ENCODE assay signal across 8 mouse cellular contexts in genomic region chr8:124898251-124898905, GRCm38 (mm10). TPM values are rescaled to one million over a fixed set of nuclear protein-coding genes. Genes with fewer than 3 reads are reported as not detected.
A peak's percentile ranks its signal among the peaks of the same experiment; 100 is the strongest.
DNase-seq lines count a peak whose midpoint lies in the region; ATAC-seq and TF ChIP-seq lines count a peak whose summit lies in the region.

No protein-coding gene starts in this region.

- peak overlapping the region; percentile 89 for H3K4me2 ChIP-seq in lung, embryonic 16.5 days (ENCODE audit: low read depth, low read length)
- H3K4me2 ChIP-seq in embryonic facial prominence, embryonic 11.5 days (ENCODE audit: low read depth, low read length), result peak overlapping the region; percentile 99
- peak overlapping the region; percentile 93 for H3K4me2 ChIP-seq in hindbrain, embryonic 16.5 days (ENCODE audit: low read length)
- H3K4me2 ChIP-seq in midbrain, postnatal 0 days (ENCODE audit: low read depth, low read length, poor library complexity, severe bottlenecking), result peak overlapping the region; percentile 91

- no peak overlapping the region for H3K27ac ChIP-seq in lung, embryonic 16.5 days (ENCODE audit: low read length)
- H3K27ac ChIP-seq in embryonic facial prominence, embryonic 11.5 days (replicated peaks; ENCODE audit: low read depth, low read length), result peak overlapping the region; percentile 49; the same call in 1 of the 2 replicates
- peak overlapping the region; percentile 74; the same call in 1 of the 2 replicates for H3K27ac ChIP-seq in hindbrain, embryonic 16.5 days (ENCODE audit: low read depth, low read length)
- H3K27ac ChIP-seq in midbrain, postnatal 0 days (ENCODE audit: low read depth, low read length), result peak overlapping the region; percentile 91

- TF ChIP-seq CTCF in midbrain, postnatal 0 days (IDR thresholded peaks at IDR 0.05), result no peak

- DNase-seq in lung, adult 18-20 months, result no peak
- no peak for DNase-seq in embryonic facial prominence, embryonic 11.5 days (ENCODE audit: low spot score)
- DNase-seq in midbrain, postnatal 0 days (ENCODE audit: low spot score), result no peak
- no peak for DNase-seq in layer of hippocampus, postnatal 36 days
- no peak for DNase-seq in kidney, postnatal 4 days
- no peak for DNase-seq in layer of hippocampus, adult 9-10 months (ENCODE audit: low spot score)

- H3K4me1 ChIP-seq in lung, embryonic 16.5 days (replicated peaks; ENCODE audit: control insufficient read depth, insufficient read depth, low read length), result peaks cover 24% of the 10 kb centered on the region
- H3K4me1 ChIP-seq in embryonic facial prominence, embryonic 11.5 days (ENCODE audit: control insufficient read depth, insufficient read depth, low read length), result peaks cover 8% of the 10 kb centered on the region
- peaks cover 31% of the 10 kb centered on the region for H3K4me1 ChIP-seq in hindbrain, embryonic 16.5 days (ENCODE audit: control insufficient read depth, insufficient read depth, low read depth, low read length)
- peaks cover 11% of the 10 kb centered on the region for H3K4me1 ChIP-seq in midbrain, postnatal 0 days (ENCODE audit: insufficient read depth, low read length)

- WGBS in lung, embryonic 16.5 days, result 3% methylated on average over 31 of the region's 31 CpGs
- 8% methylated on average over 31 of the region's 31 CpGs for whole genome bisulfite sequencing in embryonic facial prominence, embryonic 11.5 days
- 7% methylated on average over 29 of the region's 31 CpGs for WGBS in hindbrain, embryonic 16.5 days
- 7% methylated on average over 31 of the region's 31 CpGs for WGBS in midbrain, postnatal 0 days

- H3K4me3 ChIP-seq in lung, embryonic 16.5 days (ENCODE audit: low read length), result peak overlapping the region; percentile 95
- H3K4me3 ChIP-seq in embryonic facial prominence, embryonic 11.5 days (ENCODE audit: low read depth, low read length), result peak overlapping the region; percentile 93
- H3K4me3 ChIP-seq in hindbrain, embryonic 16.5 days (ENCODE audit: low read length), result peak overlapping the region; percentile 97
- H3K4me3 ChIP-seq in midbrain, postnatal 0 days (ENCODE audit: low read depth, low read length), result peak overlapping the region; percentile 76

- H3K9ac ChIP-seq in lung, embryonic 16.5 days (ENCODE audit: low read length), result peak overlapping the region; percentile 89
- peak overlapping the region; percentile 65 for H3K9ac ChIP-seq in embryonic facial prominence, embryonic 11.5 days (replicated peaks; ENCODE audit: low read length)
- H3K9ac ChIP-seq in hindbrain, embryonic 16.5 days (ENCODE audit: low read depth, low read length), result peak overlapping the region; percentile 75
- H3K9ac ChIP-seq in midbrain, postnatal 0 days (replicated peaks; ENCODE audit: low read length, poor library complexity, severe bottlenecking), result peak overlapping the region; percentile 87

- no peak for ATAC-seq in lung, embryonic 16.5 days (ENCODE audit: low read depth)
- peak; percentile 7; the same call in 1 of the 2 replicates for ATAC-seq in embryonic facial prominence, embryonic 11.5 days (replicated peaks; ENCODE audit: insufficient number of reproducible peaks, low FRiP score, low TSS enrichment, low read depth)
- peak; percentile 25 for ATAC-seq in hindbrain, embryonic 16.5 days
- ATAC-seq in midbrain, postnatal 0 days (ENCODE audit: low FRiP score), result no peak

- no peaks in the 10 kb centered on the region for H3K9me3 ChIP-seq in lung, embryonic 16.5 days (ENCODE audit: control insufficient read depth, low read length)
- no peaks in the 10 kb centered on the region for H3K9me3 ChIP-seq in embryonic facial prominence, embryonic 11.5 days (replicated peaks; ENCODE audit: control insufficient read depth, low read length)
- no peaks in the 10 kb centered on the region for H3K9me3 ChIP-seq in hindbrain, embryonic 16.5 days (ENCODE audit: control insufficient read depth, low read length)
- no peaks in the 10 kb centered on the region for H3K9me3 ChIP-seq in midbrain, postnatal 0 days (ENCODE audit: low read length)

- peaks cover 35% of the 10 kb centered on the region for H3K36me3 ChIP-seq in lung, embryonic 16.5 days (ENCODE audit: control insufficient read depth, insufficient read depth, low read length)
- peaks cover 3% of the 10 kb centered on the region; the same call in 1 of the 2 replicates for H3K36me3 ChIP-seq in embryonic facial prominence, embryonic 11.5 days (replicated peaks; ENCODE audit: control insufficient read depth, insufficient read depth, low read depth, low read length)
- peaks cover 36% of the 10 kb centered on the region for H3K36me3 ChIP-seq in hindbrain, embryonic 16.5 days (ENCODE audit: control insufficient read depth, insufficient read depth, low read length)
- peaks cover 37% of the 10 kb centered on the region for H3K36me3 ChIP-seq in midbrain, postnatal 0 days (ENCODE audit: insufficient read depth, low read length)

- H3K27me3 ChIP-seq in lung, embryonic 16.5 days (ENCODE audit: control insufficient read depth, insufficient read depth, low read depth, low read length), result no peaks in the 10 kb centered on the region
- no peaks in the 10 kb centered on the region for H3K27me3 ChIP-seq in embryonic facial prominence, embryonic 11.5 days (ENCODE audit: control insufficient read depth, insufficient read depth, low read length)
- H3K27me3 ChIP-seq in hindbrain, embryonic 16.5 days (replicated peaks; ENCODE audit: control insufficient read depth, insufficient read depth, low read length), result no peaks in the 10 kb centered on the region
- H3K27me3 ChIP-seq in midbrain, postnatal 0 days (ENCODE audit: insufficient read depth, low read length), result no peaks in the 10 kb centered on the region

RNA-seq across cellular contexts. Expression of gene Sprtn, which starts 0.7 kb away (rescaled TPM):
- polyA plus RNA-seq in lung, embryonic 16.5 days (2015; fragmentation: Nextera tagmentation; extraction: Ambion mirVana), result 9.1 and 9.6 TPM in 2 replicates
- 9.4 and 9.8 TPM in 2 replicates for polyA plus RNA-seq in embryonic facial prominence, embryonic 11.5 days (2014; fragmentation: Nextera tagmentation; extraction: Ambion mirVana)
- 5.9 and 8.1 TPM in 2 replicates for polyA plus RNA-seq in hindbrain, embryonic 16.5 days (2015; fragmentation: Nextera tagmentation; extraction: Ambion mirVana)
- 13.9 and 17.1 TPM in 2 replicates for total RNA-seq in midbrain, postnatal 0 days (2014; rRNA removed)
- polyA plus RNA-seq in midbrain, postnatal 0 days (2015; fragmentation: Nextera tagmentation; extraction: Ambion mirVana), result 6.0 and 6.1 TPM in 2 replicates
- total RNA-seq in layer of hippocampus, postnatal 36 days (2021), result 10 to 100 TPM; 14.4 to 16.1 TPM

RNA-seq across cellular contexts. Expression of gene Exoc8, which starts 0.9 kb away (rescaled TPM):
- polyA plus RNA-seq in lung, embryonic 16.5 days (2015; fragmentation: Nextera tagmentation; extraction: Ambion mirVana), result 8.3 and 8.8 TPM in 2 replicates
- 5.7 and 6.8 TPM in 2 replicates for polyA plus RNA-seq in embryonic facial prominence, embryonic 11.5 days (2014; fragmentation: Nextera tagmentation; extraction: Ambion mirVana)
- 11.7 and 14.8 TPM in 2 replicates for polyA plus RNA-seq in hindbrain, embryonic 16.5 days (2015; fragmentation: Nextera tagmentation; extraction: Ambion mirVana)
- 33.6 and 34.4 TPM in 2 replicates for total RNA-seq in midbrain, postnatal 0 days (2014; rRNA removed)
- polyA plus RNA-seq in midbrain, postnatal 0 days (2015; fragmentation: Nextera tagmentation; extraction: Ambion mirVana), result 10.5 and 10.7 TPM in 2 replicates
- total RNA-seq in layer of hippocampus, postnatal 36 days (2021), result 10 to 100 TPM; 36.6 to 36.8 TPM

RNA-seq across cellular contexts. Expression of gene 2810004N23Rik, which starts 35.5 kb away (rescaled TPM):
- polyA plus RNA-seq in lung, embryonic 16.5 days (2015; fragmentation: Nextera tagmentation; extraction: Ambion mirVana), result 39.5 and 42.7 TPM in 2 replicates
- polyA plus RNA-seq in embryonic facial prominence, embryonic 11.5 days (2014; fragmentation: Nextera tagmentation; extraction: Ambion mirVana), result 50.9 and 51.9 TPM in 2 replicates
- polyA plus RNA-seq in hindbrain, embryonic 16.5 days (2015; fragmentation: Nextera tagmentation; extraction: Ambion mirVana), result 21.5 and 25.5 TPM in 2 replicates
- total RNA-seq in midbrain, postnatal 0 days (2014; rRNA removed), result 20.6 and 24.7 TPM in 2 replicates
- polyA plus RNA-seq in midbrain, postnatal 0 days (2015; fragmentation: Nextera tagmentation; extraction: Ambion mirVana), result 20.3 and 20.4 TPM in 2 replicates
- 10 to 100 TPM; 23.3 to 26.1 TPM for total RNA-seq in layer of hippocampus, postnatal 36 days (2021)

RNA-seq across cellular contexts. Expression of gene Gnpat, which starts 35.5 kb away (rescaled TPM):
- 97.5 and 99.0 TPM in 2 replicates for polyA plus RNA-seq in lung, embryonic 16.5 days (2015; fragmentation: Nextera tagmentation; extraction: Ambion mirVana)
- polyA plus RNA-seq in embryonic facial prominence, embryonic 11.5 days (2014; fragmentation: Nextera tagmentation; extraction: Ambion mirVana), result 117 and 123 TPM in 2 replicates
- polyA plus RNA-seq in hindbrain, embryonic 16.5 days (2015; fragmentation: Nextera tagmentation; extraction: Ambion mirVana), result 73.8 and 79.9 TPM in 2 replicates
- 45.1 and 47.2 TPM in 2 replicates for total RNA-seq in midbrain, postnatal 0 days (2014; rRNA removed)
- polyA plus RNA-seq in midbrain, postnatal 0 days (2015; fragmentation: Nextera tagmentation; extraction: Ambion mirVana), result 48.2 and 58.5 TPM in 2 replicates
- total RNA-seq in layer of hippocampus, postnatal 36 days (2021), result 10 to 100 TPM; 55.6 to 68.3 TPM

RNA-seq across cellular contexts. Expression of gene Egln1, which starts 50.7 kb away (rescaled TPM):
- 11.6 and 11.7 TPM in 2 replicates for polyA plus RNA-seq in lung, embryonic 16.5 days (2015; fragmentation: Nextera tagmentation; extraction: Ambion mirVana)
- 17.3 and 17.8 TPM in 2 replicates for polyA plus RNA-seq in embryonic facial prominence, embryonic 11.5 days (2014; fragmentation: Nextera tagmentation; extraction: Ambion mirVana)
- polyA plus RNA-seq in hindbrain, embryonic 16.5 days (2015; fragmentation: Nextera tagmentation; extraction: Ambion mirVana), result 14.3 and 14.8 TPM in 2 replicates
- 42.1 and 52.7 TPM in 2 replicates for total RNA-seq in midbrain, postnatal 0 days (2014; rRNA removed)
- polyA plus RNA-seq in midbrain, postnatal 0 days (2015; fragmentation: Nextera tagmentation; extraction: Ambion mirVana), result 12.9 and 13.6 TPM in 2 replicates
- total RNA-seq in layer of hippocampus, postnatal 36 days (2021), result 10 to 100 TPM; 62.5 to 63.4 TPM

Comparison
In these comparisons a context has a peak if more than half of its experiments do, and no peak if none do; other contexts are left out.
1. ATAC-seq: peak in embryonic facial prominence, embryonic 11.5 days (single experiment) and hindbrain, embryonic 16.5 days (single experiment); none in lung, embryonic 16.5 days (single experiment) and midbrain, postnatal 0 days (single experiment).
2. Peak in every context shown above with its lines, with median percentiles within 50 percentile points of each other: H3K4me2 ChIP-seq, H3K4me3 ChIP-seq and H3K9ac ChIP-seq.